Mouse (Mus musculus) midbrain, embryonic 11.5 days (tissue): Measurements from ENCODE around the gene Ikzf1. TPM values are rescaled to one million over a fixed set of nuclear protein-coding genes. Genes with fewer than 3 reads are reported as not detected.

Source experiments
- ATAC-seq: fragments of 200-750 bp; cut with Nextera tagmentation; 2 replicates; pipeline ENCODE4 v1.8.0; 2017; ENCODE audit warnings: moderate TSS enrichment, moderate library complexity; ENCODE audit not compliant: low FRiP score
- DNase-seq: peaks from one replicate; pipeline ENCODE4 v3.0.0; 2015; ENCODE audit warnings: low spot score; ENCODE audit errors: missing footprints
- H3K27ac ChIP-seq: fragments of 300-500 bp; sonication (generic); 2 replicates; pipeline ENCODE4 v1.5.1; 2014; ENCODE audit warnings: low read depth, low read length
- H3K27me3 ChIP-seq: fragments of 300-500 bp; sonication (generic); 2 replicates; pipeline ENCODE4 v1.6.1; 2014; ENCODE audit warnings: mild to moderate bottlenecking, low read length, moderate library complexity, mixed read lengths; ENCODE audit not compliant: control insufficient read depth, insufficient read depth
- H3K36me3 ChIP-seq: fragments of 300-500 bp; sonication (generic); 2 replicates; pipeline ENCODE4 v1.6.1; 2014; ENCODE audit warnings: mild to moderate bottlenecking, low read length, moderate library complexity, mixed read lengths; ENCODE audit not compliant: control insufficient read depth, insufficient read depth
- H3K4me1 ChIP-seq: fragments of 300-500 bp; sonication (generic); 2 replicates; pipeline ENCODE4 v1.6.1; 2014; ENCODE audit warnings: low read length; ENCODE audit not compliant: control insufficient read depth, insufficient read depth
- H3K4me2 ChIP-seq: fragments of 300-500 bp; sonication (generic); 2 replicates; pipeline ENCODE4 v1.6.1; 2014; ENCODE audit warnings: mild to moderate bottlenecking, moderate library complexity
- H3K4me3 ChIP-seq: fragments of 300-500 bp; sonication (generic); 2 replicates; pipeline ENCODE4 v1.5.1; 2014; ENCODE audit warnings: low read depth, low read length
- H3K9ac ChIP-seq: fragments of 300-500 bp; sonication (generic); 2 replicates; pipeline ENCODE4 v1.6.1; 2014; ENCODE audit warnings: low read length
- H3K9me3 ChIP-seq: fragments of 300-500 bp; sonication (generic); 2 replicates; pipeline ENCODE4 v1.6.1; 2016; ENCODE audit warnings: low read length; ENCODE audit not compliant: control insufficient read depth
- WGBS: fragments of 180-500 bp; shearing (Covaris S2); extraction: QIAGEN DNeasy Blood & Tissue Kit; methylation state at CpG from one replicate; pipeline ENCODE4 v1.1.7; 2014; 5-methylcytosine and 5-hydroxymethylcytosine counted together
- polyA plus RNA-seq: library from polyadenylated mRNA; unstranded; fragments of >200 nt; fragmentation: Nextera tagmentation; extraction: Ambion mirVana; gene quantifications from 2 replicates; pipeline ENCODE4 v1.2.1, GENCODE M21; 2014

Gene Ikzf1
- polyA plus RNA-seq, 1 experiment from 2014 or later: 2.7 TPM

- no peak overlapping the region for H3K4me3 ChIP-seq
- peak overlapping the region; percentile 52 for H3K9ac ChIP-seq
- peak; percentile 96 for DNase-seq
- no peaks in the 10 kb centered on the region for H3K36me3 ChIP-seq
- peak overlapping the region; percentile 32; the same call in 1 of the 2 replicates for H3K4me2 ChIP-seq
- ATAC-seq: no peak
- H3K4me1 ChIP-seq: peaks cover 16% of the 10 kb centered on the region
- H3K27ac ChIP-seq: no peak overlapping the region
- no peaks in the 10 kb centered on the region for H3K27me3 ChIP-seq
- WGBS: 24% methylated on average over 9 of the region's 9 CpGs
- H3K9me3 ChIP-seq: no peaks in the 10 kb centered on the region
Observed at GRCm38 (mm10) chr11:11811906-11812480, 127.2 kb downstream of the Ikzf1 start.

- no peak for ATAC-seq
- no peaks in the 10 kb centered on the region for H3K36me3 ChIP-seq
- peaks cover 8% of the 10 kb centered on the region for H3K4me1 ChIP-seq
- no peak overlapping the region for H3K9ac ChIP-seq
- DNase-seq: no peak
- no peaks in the 10 kb centered on the region for H3K9me3 ChIP-seq
- H3K4me3 ChIP-seq: no peak overlapping the region
- H3K4me2 ChIP-seq: no peak overlapping the region
- H3K27ac ChIP-seq: no peak overlapping the region
- WGBS: 54% methylated on average over 3 of the region's 3 CpGs
- no peaks in the 10 kb centered on the region for H3K27me3 ChIP-seq
Observed at GRCm38 (mm10) chr11:11815737-11816136, 130.9 kb downstream of the Ikzf1 start.

GRCm38 (mm10) chr11:11818797-11819196, 134.0 kb downstream of the Ikzf1 start:
- H3K9ac ChIP-seq: no peak overlapping the region
- H3K36me3 ChIP-seq: no peaks in the 10 kb centered on the region
- DNase-seq (no peak), ATAC-seq (no peak)
- 89% methylated on average over 6 of the region's 6 CpGs for WGBS
- peaks cover 30% of the 10 kb centered on the region for H3K4me1 ChIP-seq
- no peaks in the 10 kb centered on the region for H3K27me3 ChIP-seq
- H3K27ac ChIP-seq: no peak overlapping the region
- H3K4me2 ChIP-seq: no peak overlapping the region
- H3K9me3 ChIP-seq: no peaks in the 10 kb centered on the region
- no peak overlapping the region for H3K4me3 ChIP-seq

- ATAC-seq (no peak), DNase-seq (no peak)
- Histone ChIP-seq H3K4me2 (no peak overlapping the region), H3K27me3 (no peaks in the 10 kb centered on the region), H3K9me3 (no peaks in the 10 kb centered on the region), H3K4me3 (no peak overlapping the region), H3K9ac (no peak overlapping the region), H3K4me1 (peaks cover 34% of the 10 kb centered on the region), H3K27ac (no peak overlapping the region), H3K36me3 (no peaks in the 10 kb centered on the region)
- 90% methylated on average over 5 of the region's 5 CpGs for WGBS
Observed at GRCm38 (mm10) chr11:11819206-11819605, 134.4 kb downstream of the Ikzf1 start.

- peaks cover 44% of the 10 kb centered on the region for H3K4me1 ChIP-seq
- 5% methylated on average over 2 of the region's 2 CpGs for WGBS
- peak; percentile 99 for DNase-seq
- H3K9me3 ChIP-seq: no peaks in the 10 kb centered on the region
- no peak overlapping the region; the same call in 1 of the 2 replicates for H3K27ac ChIP-seq
- no peak overlapping the region for H3K9ac ChIP-seq
- peak; percentile 27 for ATAC-seq
- H3K4me3 ChIP-seq: no peak overlapping the region
- H3K27me3 ChIP-seq: no peaks in the 10 kb centered on the region
- H3K4me2 ChIP-seq: no peak overlapping the region
- no peaks in the 10 kb centered on the region for H3K36me3 ChIP-seq
Observed at GRCm38 (mm10) chr11:11820251-11820650, 135.4 kb downstream of the Ikzf1 start.

- H3K27ac ChIP-seq: peak overlapping the region; percentile 49; the same call in 1 of the 2 replicates
- 69% methylated on average over 3 of the region's 3 CpGs for WGBS
- H3K4me2 ChIP-seq: no peak overlapping the region
- DNase-seq (peak; percentile 90), ATAC-seq (peak; percentile 1)
- peak overlapping the region; percentile 37 for H3K9ac ChIP-seq
- no peaks in the 10 kb centered on the region for H3K9me3 ChIP-seq
- H3K36me3 ChIP-seq: no peaks in the 10 kb centered on the region
- no peaks in the 10 kb centered on the region for H3K27me3 ChIP-seq
- H3K4me1 ChIP-seq: peaks cover 44% of the 10 kb centered on the region
- H3K4me3 ChIP-seq: no peak overlapping the region
Observed at GRCm38 (mm10) chr11:11820737-11821136, 135.9 kb downstream of the Ikzf1 start.

- H3K4me1 ChIP-seq: peaks cover 44% of the 10 kb centered on the region
- H3K36me3 ChIP-seq: no peaks in the 10 kb centered on the region
- H3K4me3 ChIP-seq: no peak overlapping the region
- no peaks in the 10 kb centered on the region for H3K27me3 ChIP-seq
- H3K4me2 ChIP-seq: no peak overlapping the region
- no peaks in the 10 kb centered on the region for H3K9me3 ChIP-seq
- peak overlapping the region; percentile 46 for H3K9ac ChIP-seq
- H3K27ac ChIP-seq: peak overlapping the region; percentile 90
- WGBS: 5% methylated on average over 16 of the region's 16 CpGs
- peak; percentile 96 for DNase-seq
- ATAC-seq: peak; percentile 87
Observed at GRCm38 (mm10) chr11:11821387-11821975, 136.7 kb downstream of the Ikzf1 start.

Other genes with a start within 250 kb of the Ikzf1 start
- 2.1 and 3.4 TPM in 2 replicates for gene Spata48, start 222.9 kb upstream of the Ikzf1 start, polyA plus RNA-seq
- gene Zpbp, start 222.6 kb upstream of the Ikzf1 start, polyA plus RNA-seq: 0.56 and 0.63 TPM in 2 replicates
- not detected in 2 replicates for gene 4930512M02Rik, start 57.2 kb upstream of the Ikzf1 start, polyA plus RNA-seq
- 99.1 and 109 TPM in 2 replicates for gene Fignl1, start 124.0 kb downstream of the Ikzf1 start, polyA plus RNA-seq
- gene Ddc, start 213.1 kb downstream of the Ikzf1 start, polyA plus RNA-seq: 18.0 and 21.9 TPM in 2 replicates